Mouse (Mus musculus): ENCODE measurements around the gene Hint2.

GRCm38 (mm10) chr4:43695249-43695671 lies 39.0 kb upstream of the Hint2 start:
- no peak for TF ChIP-seq POLR2A (IDR thresholded peaks at IDR 0.05; ENCODE audit: insufficient read depth, low read length)
- no peak for TF ChIP-seq CTCF (IDR thresholded peaks at IDR 0.05; ENCODE audit: low read depth, low read length)
- no peak for TF ChIP-seq EP300 (IDR thresholded peaks at IDR 0.05; ENCODE audit: insufficient read depth, low read depth, low read length)
